Mouse (Mus musculus) liver, embryonic 14.5 days (tissue): ENCODE data around the gene Micu1. TPM values are rescaled to one million over a fixed set of nuclear protein-coding genes. Genes with fewer than 3 reads are reported as not detected.
A peak's percentile ranks its signal among the peaks of the same experiment; 100 is the strongest.

Experiments
- ATAC-seq: fragments of 200-750 bp; cut with Nextera tagmentation; 2 replicates; pipeline ENCODE4 v1.8.0; 2017; ENCODE audit warnings: moderate number of reproducible peaks, mild to moderate bottlenecking, moderate library complexity; ENCODE audit not compliant: insufficient read depth
- DNase-seq, 3 experiments: peaks; one replicate each; pipeline ENCODE4 v3.0.0-alpha.2; 2012 to 2013; ENCODE audit warnings: low read depth in 3 of 3, low spot score in 3 of 3
- H3K27ac ChIP-seq: fragments of 300-500 bp; sonication (generic); 2 replicates; pipeline ENCODE4 v1.5.1; 2014; ENCODE audit warnings: moderate library complexity, mild to moderate bottlenecking, control low read depth, inconsistent platforms
- H3K27me3 ChIP-seq: fragments of 300-500 bp; sonication (generic); 2 replicates; pipeline ENCODE4 v1.6.1; 2014; ENCODE audit warnings: mild to moderate bottlenecking, low read length, moderate library complexity; ENCODE audit not compliant: control insufficient read depth, insufficient read depth
- H3K36me3 ChIP-seq: fragments of 300-500 bp; sonication (generic); replicated peaks from 2 replicates; pipeline ENCODE4 v1.6.1; 2014; ENCODE audit warnings: low read depth; ENCODE audit not compliant: control insufficient read depth, insufficient read depth
- H3K4me1 ChIP-seq, 2 experiments: fragments of 200-500 bp in 1 of 2; fragments of 300-500 bp in 1 of 2; sonication (generic) in 1 of 2; replicated peaks; 2 replicates each; pipeline ENCODE4 v1.6.1; 2012 to 2014; ENCODE audit warnings: antibody characterized with exemption in 1 of 2, inconsistent platforms in 1 of 2, low read length in 1 of 2; ENCODE audit not compliant: control insufficient read depth in 2 of 2, insufficient read depth in 2 of 2
- H3K4me2 ChIP-seq: fragments of 300-500 bp; sonication (generic); 2 replicates; pipeline ENCODE4 v1.6.1; 2014; ENCODE audit warnings: low read depth, mild to moderate bottlenecking, control low read depth, moderate library complexity
- H3K4me3 ChIP-seq, 2 experiments: fragments of 200-500 bp in 1 of 2; fragments of 300-500 bp in 1 of 2; sonication (generic) in 1 of 2; 2 replicates each; pipeline ENCODE4 v1.5.1; 2012 to 2014; ENCODE audit warnings: low read depth in 2 of 2, low read length in 2 of 2, mild to moderate bottlenecking in 2 of 2, control low read depth in 1 of 2, inconsistent platforms in 1 of 2, moderate library complexity in 1 of 2; ENCODE audit not compliant: insufficient read depth in 1 of 2
- H3K9ac ChIP-seq: fragments of 300-500 bp; sonication (generic); replicated peaks from 2 replicates; pipeline ENCODE4 v1.6.1; 2014; ENCODE audit warnings: mild to moderate bottlenecking, control low read depth, moderate library complexity
- H3K9me3 ChIP-seq: fragments of 300-500 bp; sonication (generic); 2 replicates; pipeline ENCODE4 v1.6.1; 2016; ENCODE audit warnings: low read length, mixed read lengths; ENCODE audit not compliant: control insufficient read depth
- CTCF ChIP-seq: IDR thresholded peaks from 2 replicates; pipeline ENCODE4 v1.5.1; 2016; ENCODE audit warnings: antibody characterized with exemption, low read depth, control low read depth
- EP300 ChIP-seq: IDR thresholded peaks from 2 replicates; pipeline ENCODE4 v1.6.1; 2016; ENCODE audit warnings: antibody characterized with exemption, low read depth
- WGBS: fragments of 180-500 bp; shearing (Covaris S2); extraction: QIAGEN DNeasy Blood & Tissue Kit; methylation state at CpG from one replicate; pipeline ENCODE4 v1.1.7; 2014; ENCODE audit not compliant: insufficient replicate concordance; 5-methylcytosine and 5-hydroxymethylcytosine counted together
- polyA plus RNA-seq, 2 experiments: library from polyadenylated mRNA; depleted of rRNA in 1 of 2; stranded (reverse) in 1 of 2; unstranded in 1 of 2; fragments of >200 nt; fragmentation: Nextera tagmentation in 1 of 2; extraction: Ambion mirVana in 1 of 2; gene quantifications; 2 replicates each; pipeline versions ENCODE4 v1.2.1 to v1.2.3; 2012 to 2014

The Micu1 gene
- polyA plus RNA-seq, 2 experiments, result 27.1 to 28.2 TPM

GRCm38 (mm10) chr10:59889953-59890751, 187.9 kb downstream of the Micu1 start:
- H3K9me3 ChIP-seq, result no peaks in the 10 kb centered on the region
- H3K27ac ChIP-seq, result no peak overlapping the region
- no peak overlapping the region for H3K9ac ChIP-seq
- no peak for ATAC-seq
- no peaks in the 10 kb centered on the region for H3K27me3 ChIP-seq
- 81% methylated on average over 15 of the region's 15 CpGs for WGBS
- H3K4me2 ChIP-seq, result no peak overlapping the region
- no peak overlapping the region for H3K4me3 ChIP-seq
- TF ChIP-seq CTCF (no peak), EP300 (no peak)
- DNase-seq, result no peak
- H3K36me3 ChIP-seq, result peaks cover 42% of the 10 kb centered on the region
- H3K4me1 ChIP-seq, result peaks cover 13 to 18% of the 10 kb centered on the region in 2 experiments

- Histone ChIP-seq H3K9me3 (no peaks in the 10 kb centered on the region), H3K27ac (no peak overlapping the region), H3K9ac (no peak overlapping the region), H3K4me3 (no peak overlapping the region), H3K4me2 (no peak overlapping the region), H3K4me1 (peaks cover 0 to 8% of the 10 kb centered on the region in 2 experiments; a peak in 2 of 4 replicates), H3K36me3 (peaks cover 66% of the 10 kb centered on the region), H3K27me3 (no peaks in the 10 kb centered on the region)
- ATAC-seq, result no peak
- TF ChIP-seq CTCF (peak; percentile 97), EP300 (no peak)
- no peak for DNase-seq
- WGBS, result 62% methylated on average over 6 of the region's 6 CpGs
Observed at GRCm38 (mm10) chr10:59892977-59893376, 190.7 kb downstream of the Micu1 start.

GRCm38 (mm10) chr10:59894251-59895160, 192.2 kb downstream of the Micu1 start:
- no peaks in the 10 kb centered on the region for H3K9me3 ChIP-seq
- H3K4me3 ChIP-seq, result no peak overlapping the region
- TF ChIP-seq CTCF, result peak; percentile 99
- TF ChIP-seq EP300, result no peak
- H3K4me2 ChIP-seq, result no peak overlapping the region
- WGBS, result 77% methylated on average over 25 of the region's 25 CpGs
- no peak overlapping the region for H3K9ac ChIP-seq
- H3K4me1 ChIP-seq, result peaks cover 15 to 20% of the 10 kb centered on the region in 2 experiments
- peaks cover 66% of the 10 kb centered on the region for H3K36me3 ChIP-seq
- no peak for ATAC-seq
- no peaks in the 10 kb centered on the region for H3K27me3 ChIP-seq
- peak; percentile 49 to 63 (median 52) for DNase-seq
- no peak overlapping the region for H3K27ac ChIP-seq

- 90% methylated on average over 17 of the region's 17 CpGs for WGBS
- H3K4me3 ChIP-seq, result no peak overlapping the region
- peaks cover 23 to 30% of the 10 kb centered on the region in 2 experiments for H3K4me1 ChIP-seq
- TF ChIP-seq EP300 (no peak), CTCF (no peak)
- no peak overlapping the region for H3K27ac ChIP-seq
- DNase-seq, result no peak
- no peak overlapping the region for H3K4me2 ChIP-seq
- ATAC-seq, result no peak
- no peak overlapping the region for H3K9ac ChIP-seq
- peaks cover 66% of the 10 kb centered on the region for H3K36me3 ChIP-seq
- no peaks in the 10 kb centered on the region for H3K27me3 ChIP-seq
- no peaks in the 10 kb centered on the region for H3K9me3 ChIP-seq
Observed at GRCm38 (mm10) chr10:59895460-59896186, 193.3 kb downstream of the Micu1 start.
